Mouse (Mus musculus): Measurements from ENCODE around the gene Sh3bgrl2. TPM values are rescaled to one million over a fixed set of nuclear protein-coding genes. Genes with fewer than 3 reads are reported as not detected.

The Sh3bgrl2 gene
- polyA plus RNA-seq, 1 experiment from 2014 or later = 46.2 TPM

DNA sequence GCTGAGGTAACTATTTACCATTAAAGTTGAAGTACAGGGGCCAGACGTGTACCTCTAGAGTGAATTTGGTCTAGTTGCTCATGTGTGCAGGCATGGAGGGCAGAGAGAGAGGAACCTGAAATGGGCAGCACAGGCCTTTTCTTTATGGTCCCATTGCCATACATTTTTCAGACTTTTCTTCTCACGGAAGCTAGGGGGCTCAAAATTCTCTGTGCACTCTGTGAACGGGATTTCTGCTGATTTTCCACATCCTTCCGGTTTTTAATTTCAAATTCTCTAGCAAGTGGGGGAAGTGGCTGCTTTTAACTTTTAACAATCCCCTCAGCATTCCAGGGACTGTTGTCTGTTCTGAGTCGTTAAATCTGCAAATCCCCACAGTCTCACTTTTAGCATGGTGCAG is 83.8 kb downstream of the Sh3bgrl2 start:
- 28% methylated on average over 5 of the region's 5 CpGs for WGBS
- ATAC-seq (ENCODE audit: low read depth) = no peak
- no peaks in the 10 kb centered on the region for H3K27me3 ChIP-seq (ENCODE audit: control insufficient read depth, insufficient read depth, low read depth, low read length)
- H3K27ac ChIP-seq (ENCODE audit: low read length) = no peak overlapping the region
- H3K4me2 ChIP-seq (ENCODE audit: low read depth, low read length) = no peak overlapping the region
- H3K9me3 ChIP-seq (ENCODE audit: control insufficient read depth, low read length) = no peaks in the 10 kb centered on the region
- peaks cover 3% of the 10 kb centered on the region; the same call in 1 of the 2 replicates for H3K4me1 ChIP-seq (replicated peaks; ENCODE audit: control insufficient read depth, insufficient read depth, low read length)
- H3K4me3 ChIP-seq (ENCODE audit: low read length) = no peak overlapping the region
- H3K9ac ChIP-seq (ENCODE audit: low read length) = no peak overlapping the region
- H3K36me3 ChIP-seq (ENCODE audit: control insufficient read depth, insufficient read depth, low read length) = no peaks in the 10 kb centered on the region

DNA sequence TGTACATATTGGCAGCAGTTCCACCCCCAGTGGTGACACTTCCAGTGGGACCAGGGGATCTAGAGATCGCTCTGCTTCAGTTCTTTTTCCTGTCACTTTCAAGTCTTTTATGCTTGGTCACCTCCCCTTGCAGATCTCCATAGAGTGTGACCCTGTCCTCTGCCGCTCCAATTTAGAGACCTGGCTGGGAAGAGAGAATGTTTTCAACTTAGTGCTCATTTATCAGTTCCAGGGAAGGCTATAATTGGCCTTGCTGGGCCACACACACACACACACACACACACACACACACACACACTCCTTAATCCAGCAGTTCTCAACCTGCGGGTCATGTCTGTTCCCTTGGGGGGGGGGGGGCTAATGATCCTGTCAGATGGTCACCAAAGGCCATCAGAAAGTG is 86.6 kb downstream of the Sh3bgrl2 start:
- Histone ChIP-seq H3K9ac (ENCODE audit: low read length) (no peak overlapping the region), H3K36me3 (ENCODE audit: control insufficient read depth, insufficient read depth, low read length) (no peaks in the 10 kb centered on the region), H3K9me3 (ENCODE audit: control insufficient read depth, low read length) (no peaks in the 10 kb centered on the region), H3K4me2 (ENCODE audit: low read depth, low read length) (no peak overlapping the region), H3K27me3 (ENCODE audit: control insufficient read depth, insufficient read depth, low read depth, low read length) (no peaks in the 10 kb centered on the region), H3K4me1 (replicated peaks; ENCODE audit: control insufficient read depth, insufficient read depth, low read length) (peaks cover 3% of the 10 kb centered on the region; the same call in 1 of the 2 replicates), H3K4me3 (ENCODE audit: low read length) (no peak overlapping the region), H3K27ac (ENCODE audit: low read length) (no peak overlapping the region)
- no peak for ATAC-seq (ENCODE audit: low read depth)
- 58% methylated on average over 3 of the region's 3 CpGs for WGBS

DNA sequence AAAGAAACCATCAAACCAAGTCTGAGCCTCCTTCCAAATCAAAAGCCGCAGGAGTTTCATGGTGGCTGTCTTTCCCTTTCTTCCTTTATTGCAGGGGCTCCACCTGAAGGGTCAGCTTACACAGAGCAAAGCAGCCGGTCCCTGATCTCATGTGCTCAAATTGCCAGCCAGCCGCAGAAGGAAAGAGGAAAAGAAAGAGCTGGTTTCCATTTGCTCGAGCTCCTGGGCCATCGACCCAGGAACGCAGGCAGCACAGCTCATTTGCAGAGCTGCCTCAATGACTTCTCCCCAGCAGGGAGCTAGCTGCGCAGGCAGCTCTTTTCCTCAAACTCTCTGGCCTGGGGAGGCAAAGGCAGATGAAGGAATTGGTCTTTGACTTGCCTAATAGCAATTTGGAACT is 87.9 kb downstream of the Sh3bgrl2 start:
- no peak overlapping the region for H3K9ac ChIP-seq (ENCODE audit: low read length)
- WGBS = 14% methylated on average over 7 of the region's 7 CpGs

DNA sequence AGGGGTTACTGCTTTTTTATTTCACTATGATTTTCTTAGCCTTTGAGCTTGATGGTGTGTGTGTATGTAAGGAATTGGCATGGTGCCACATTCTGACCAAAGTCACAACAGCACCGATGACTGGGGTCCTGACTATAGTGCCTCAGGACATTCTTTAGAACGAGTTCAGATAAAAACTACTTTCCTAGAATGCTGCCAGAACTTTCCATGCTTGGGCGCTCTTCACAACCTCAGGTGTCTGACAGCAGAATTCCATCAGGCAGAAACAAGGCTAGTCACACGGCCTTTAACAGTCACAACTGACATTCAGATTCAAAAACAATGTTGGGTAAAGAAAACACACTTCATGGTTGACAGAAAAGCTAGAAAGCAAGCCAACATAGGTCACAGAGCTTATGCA is 95.0 kb downstream of the Sh3bgrl2 start:
- H3K4me1 ChIP-seq (replicated peaks; ENCODE audit: control insufficient read depth, insufficient read depth, low read length) = peaks cover 12% of the 10 kb centered on the region
- H3K9me3 ChIP-seq (ENCODE audit: control insufficient read depth, low read length) = no peaks in the 10 kb centered on the region
- no peak overlapping the region for H3K4me3 ChIP-seq (ENCODE audit: low read length)
- H3K27ac ChIP-seq (ENCODE audit: low read length) = no peak overlapping the region
- H3K4me2 ChIP-seq (ENCODE audit: low read depth, low read length) = no peak overlapping the region
- no peak overlapping the region for H3K9ac ChIP-seq (ENCODE audit: low read length)
- WGBS = 31% methylated on average over 4 of the region's 4 CpGs
- no peaks in the 10 kb centered on the region for H3K27me3 ChIP-seq (ENCODE audit: control insufficient read depth, insufficient read depth, low read depth, low read length)
- H3K36me3 ChIP-seq (ENCODE audit: control insufficient read depth, insufficient read depth, low read length) = no peaks in the 10 kb centered on the region
- ATAC-seq (ENCODE audit: low read depth) = peak; percentile 48; the same call in 1 of the 2 replicates

More for the DNA sequence above, 87.9 kb downstream of the Sh3bgrl2 start:
- H3K27ac ChIP-seq (ENCODE audit: low read length) = no peak overlapping the region
- peaks cover 3% of the 10 kb centered on the region; the same call in 1 of the 2 replicates for H3K4me1 ChIP-seq (replicated peaks; ENCODE audit: control insufficient read depth, insufficient read depth, low read length)
- H3K4me2 ChIP-seq (ENCODE audit: low read depth, low read length) = no peak overlapping the region
- no peaks in the 10 kb centered on the region for H3K9me3 ChIP-seq (ENCODE audit: control insufficient read depth, low read length)
- peak; percentile 45; the same call in 1 of the 2 replicates for ATAC-seq (ENCODE audit: low read depth)
- no peaks in the 10 kb centered on the region for H3K36me3 ChIP-seq (ENCODE audit: control insufficient read depth, insufficient read depth, low read length)
- no peaks in the 10 kb centered on the region for H3K27me3 ChIP-seq (ENCODE audit: control insufficient read depth, insufficient read depth, low read depth, low read length)
- no peak overlapping the region for H3K4me3 ChIP-seq (ENCODE audit: low read length)

DNA sequence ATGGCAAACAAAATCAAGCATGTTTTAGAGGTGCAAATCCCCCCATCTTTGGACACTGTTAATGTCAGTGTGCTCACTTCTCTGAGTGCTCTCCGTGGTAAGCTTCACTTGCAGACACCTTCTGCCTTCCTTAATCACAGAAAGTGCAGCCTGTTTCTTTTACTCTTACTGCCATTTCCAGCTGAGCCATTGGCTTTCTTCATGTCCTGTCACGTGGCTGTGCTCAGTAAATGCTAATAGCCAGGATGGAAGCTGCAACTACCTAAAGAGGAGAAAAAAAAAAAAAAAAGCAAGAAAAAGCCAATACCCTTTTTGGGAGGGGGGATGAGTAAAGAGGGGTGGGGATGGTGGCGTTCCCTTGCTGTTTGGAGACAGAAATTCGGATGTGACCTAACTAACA is 95.7 kb downstream of the Sh3bgrl2 start:
- no peak overlapping the region for H3K4me3 ChIP-seq (ENCODE audit: low read length)
- no peak overlapping the region for H3K9ac ChIP-seq (ENCODE audit: low read length)
- H3K4me2 ChIP-seq (ENCODE audit: low read depth, low read length) = no peak overlapping the region
- H3K4me1 ChIP-seq (replicated peaks; ENCODE audit: control insufficient read depth, insufficient read depth, low read length) = peaks cover 15% of the 10 kb centered on the region
- H3K9me3 ChIP-seq (ENCODE audit: control insufficient read depth, low read length) = no peaks in the 10 kb centered on the region
- H3K27me3 ChIP-seq (ENCODE audit: control insufficient read depth, insufficient read depth, low read depth, low read length) = no peaks in the 10 kb centered on the region
- ATAC-seq (ENCODE audit: low read depth) = no peak
- no peaks in the 10 kb centered on the region for H3K36me3 ChIP-seq (ENCODE audit: control insufficient read depth, insufficient read depth, low read length)
- 56% methylated on average over 4 of the region's 4 CpGs for WGBS
- no peak overlapping the region for H3K27ac ChIP-seq (ENCODE audit: low read length)

DNA sequence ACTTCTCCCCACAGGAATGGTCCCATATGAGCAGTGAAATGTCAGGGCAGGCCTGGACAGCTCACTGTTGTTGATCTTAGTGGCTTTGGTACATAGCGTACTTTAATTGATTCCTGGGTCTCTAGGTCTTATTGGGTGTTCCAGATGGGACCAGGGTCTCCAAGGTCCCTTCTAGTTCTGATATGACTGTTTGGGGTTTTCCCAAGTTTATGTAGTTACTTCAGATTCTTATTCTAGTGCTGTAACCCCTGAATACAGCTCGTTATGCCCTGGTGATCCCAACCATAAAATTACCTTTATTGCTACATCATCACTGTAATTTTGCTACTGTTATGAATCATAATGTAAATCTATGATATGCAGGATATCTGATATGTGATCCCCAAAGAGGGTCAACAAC is 98.1 kb downstream of the Sh3bgrl2 start:
- H3K4me1 ChIP-seq (replicated peaks; ENCODE audit: control insufficient read depth, insufficient read depth, low read length) = peaks cover 15% of the 10 kb centered on the region
- WGBS = 81% methylated on average over 2 of the region's 2 CpGs
- H3K4me3 ChIP-seq (ENCODE audit: low read length) = no peak overlapping the region
- ATAC-seq (ENCODE audit: low read depth) = no peak
- no peaks in the 10 kb centered on the region for H3K36me3 ChIP-seq (ENCODE audit: control insufficient read depth, insufficient read depth, low read length)
- no peak overlapping the region for H3K27ac ChIP-seq (ENCODE audit: low read length)
- H3K9me3 ChIP-seq (ENCODE audit: control insufficient read depth, low read length) = no peaks in the 10 kb centered on the region
- H3K4me2 ChIP-seq (ENCODE audit: low read depth, low read length) = no peak overlapping the region
- no peaks in the 10 kb centered on the region for H3K27me3 ChIP-seq (ENCODE audit: control insufficient read depth, insufficient read depth, low read depth, low read length)
- H3K9ac ChIP-seq (ENCODE audit: low read length) = no peak overlapping the region

DNA sequence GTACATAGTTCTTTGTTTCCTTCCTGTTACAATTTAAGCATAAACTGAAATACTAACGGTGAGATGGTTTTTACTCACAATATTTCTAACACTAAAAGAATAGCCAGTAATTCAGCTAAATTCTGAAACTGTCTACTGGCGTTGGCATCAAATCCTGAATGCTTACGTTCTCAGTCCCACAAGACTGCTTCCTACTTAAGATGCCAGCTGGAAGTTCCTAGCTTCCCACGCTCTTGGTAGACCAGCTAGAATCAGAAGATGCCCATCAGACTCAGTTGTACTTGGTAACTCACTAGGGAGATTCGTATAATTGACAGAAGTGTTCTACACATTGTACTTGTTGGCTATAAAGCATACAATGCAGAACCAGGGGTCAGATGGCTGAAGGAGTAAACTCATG is 98.6 kb downstream of the Sh3bgrl2 start:
- H3K4me1 ChIP-seq (replicated peaks; ENCODE audit: control insufficient read depth, insufficient read depth, low read length) = peaks cover 15% of the 10 kb centered on the region
- ATAC-seq (ENCODE audit: low read depth) = no peak
- 90% methylated on average over 5 of the region's 5 CpGs for WGBS
- H3K9ac ChIP-seq (ENCODE audit: low read length) = no peak overlapping the region
- no peak overlapping the region for H3K27ac ChIP-seq (ENCODE audit: low read length)
- H3K4me2 ChIP-seq (ENCODE audit: low read depth, low read length) = no peak overlapping the region
- H3K36me3 ChIP-seq (ENCODE audit: control insufficient read depth, insufficient read depth, low read length) = no peaks in the 10 kb centered on the region
- no peaks in the 10 kb centered on the region for H3K9me3 ChIP-seq (ENCODE audit: control insufficient read depth, low read length)
- H3K4me3 ChIP-seq (ENCODE audit: low read length) = no peak overlapping the region
- H3K27me3 ChIP-seq (ENCODE audit: control insufficient read depth, insufficient read depth, low read depth, low read length) = no peaks in the 10 kb centered on the region

DNA sequence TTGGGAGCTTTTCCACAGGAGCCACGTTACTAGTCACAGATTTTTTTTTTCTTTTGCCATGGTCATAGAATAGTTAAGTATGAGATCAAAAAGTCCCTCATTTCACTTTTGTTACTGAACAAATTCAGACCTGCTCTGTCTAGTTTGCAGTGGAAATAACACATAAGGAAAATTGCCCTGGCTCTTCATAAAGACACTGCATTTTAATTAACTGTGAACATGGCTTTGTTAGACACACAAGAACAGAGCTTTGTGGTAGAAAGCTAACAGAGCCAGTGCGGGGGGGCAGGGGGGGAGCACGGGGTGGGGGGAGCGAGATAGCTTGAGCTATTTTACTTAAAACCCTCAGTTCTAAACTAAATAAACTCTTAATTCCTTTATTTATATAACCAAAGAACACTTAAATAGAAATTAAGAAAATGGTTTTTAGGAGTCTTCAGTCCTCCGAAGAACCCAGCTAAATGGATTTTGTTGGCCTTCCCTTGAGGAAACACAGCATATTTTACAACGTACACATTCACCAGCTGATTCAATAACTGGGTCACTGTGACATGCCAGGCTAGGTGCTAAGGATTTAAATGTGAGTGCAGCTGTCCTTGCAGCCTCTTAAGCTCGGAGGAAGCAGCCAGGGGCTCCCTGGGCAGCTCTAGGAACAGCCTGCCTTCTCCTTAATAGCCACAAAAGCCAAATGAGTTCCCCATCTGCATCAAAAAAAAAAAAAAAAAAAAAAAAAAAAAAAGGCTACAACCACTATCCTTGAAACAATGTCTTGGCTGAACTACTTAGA is 100.0 kb downstream of the Sh3bgrl2 start:
- 0 out of 2 replicates have a peak overlapping the region, but pooled peaks have one; percentile 39 for H3K27ac ChIP-seq (ENCODE audit: low read length)
- H3K4me2 ChIP-seq (ENCODE audit: low read depth, low read length) = 0 out of 2 replicates have a peak overlapping the region, but pooled peaks have one; percentile 6
- no peak overlapping the region for H3K4me3 ChIP-seq (ENCODE audit: low read length)
- H3K36me3 ChIP-seq (ENCODE audit: control insufficient read depth, insufficient read depth, low read length) = no peaks in the 10 kb centered on the region
- H3K9me3 ChIP-seq (ENCODE audit: control insufficient read depth, low read length) = no peaks in the 10 kb centered on the region
- peak; percentile 52; the same call in 1 of the 2 replicates for ATAC-seq (ENCODE audit: low read depth)
- 15% methylated on average over 7 of the region's 7 CpGs for WGBS
- H3K4me1 ChIP-seq (replicated peaks; ENCODE audit: control insufficient read depth, insufficient read depth, low read length) = peaks cover 12% of the 10 kb centered on the region
- no peaks in the 10 kb centered on the region for H3K27me3 ChIP-seq (ENCODE audit: control insufficient read depth, insufficient read depth, low read depth, low read length)
- H3K9ac ChIP-seq (ENCODE audit: low read length) = no peak overlapping the region

DNA sequence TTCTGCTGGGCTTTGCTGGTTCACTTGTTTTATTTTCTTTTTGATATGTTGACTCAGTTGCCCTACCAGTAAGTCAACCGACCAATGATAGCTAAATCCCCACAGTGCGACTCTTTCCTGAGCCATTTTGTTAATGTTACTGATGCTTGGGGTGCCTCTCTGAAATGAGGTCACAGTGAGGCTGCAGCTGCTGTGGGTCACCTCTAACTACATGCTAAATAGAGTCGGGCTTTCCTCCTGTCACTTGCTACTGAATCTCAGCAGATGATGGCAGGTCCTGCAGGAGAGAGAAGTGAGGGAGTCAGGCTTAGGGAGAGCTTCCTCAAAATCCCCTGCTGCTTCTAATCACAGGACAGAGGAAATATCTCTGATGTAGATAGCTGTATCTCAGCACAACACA is 100.6 kb downstream of the Sh3bgrl2 start:
- no peaks in the 10 kb centered on the region for H3K9me3 ChIP-seq (ENCODE audit: control insufficient read depth, low read length)
- H3K36me3 ChIP-seq (ENCODE audit: control insufficient read depth, insufficient read depth, low read length) = no peaks in the 10 kb centered on the region
- 22% methylated on average over 3 of the region's 3 CpGs for WGBS
- H3K4me2 ChIP-seq (ENCODE audit: low read depth, low read length) = no peak overlapping the region
- no peak overlapping the region for H3K9ac ChIP-seq (ENCODE audit: low read length)
- no peak overlapping the region for H3K4me3 ChIP-seq (ENCODE audit: low read length)
- H3K4me1 ChIP-seq (replicated peaks; ENCODE audit: control insufficient read depth, insufficient read depth, low read length) = peaks cover 10% of the 10 kb centered on the region
- H3K27ac ChIP-seq (ENCODE audit: low read length) = no peak overlapping the region
- H3K27me3 ChIP-seq (ENCODE audit: control insufficient read depth, insufficient read depth, low read depth, low read length) = no peaks in the 10 kb centered on the region
- no peak for ATAC-seq (ENCODE audit: low read depth)

Measured in lung, embryonic 16.5 days (tissue).